Mouse (Mus musculus) CD4-positive, CD25-positive, alpha-beta regulatory T cell, adult 2 months (primary cell): ENCODE results near the gene Npnt.

Source experiments
- DNase-seq: peaks from one replicate; pipeline ENCODE4 v3.0.0-alpha.2; 2012; ENCODE audit warnings: low read depth, low spot score

Npnt gene

GRCm38 (mm10) chr3:132893676-132894075 lies 56.4 kb downstream of the Npnt start:
- no peak for DNase-seq

- no peak for DNase-seq
Observed at GRCm38 (mm10) chr3:132893044-132893443, 57.0 kb downstream of the Npnt start.

- no peak for DNase-seq
Observed at GRCm38 (mm10) chr3:132892481-132892880, 57.6 kb downstream of the Npnt start.

GRCm38 (mm10) chr3:132887074-132887848 lies 62.8 kb downstream of the Npnt start:
- DNase-seq: no peak

GRCm38 (mm10) chr3:132886419-132887050 lies 63.6 kb downstream of the Npnt start:
- no peak for DNase-seq

- DNase-seq: no peak
Observed at GRCm38 (mm10) chr3:132884459-132884858, 65.6 kb downstream of the Npnt start.

GRCm38 (mm10) chr3:132883256-132883655 lies 66.8 kb downstream of the Npnt start:
- DNase-seq: no peak

- no peak for DNase-seq
Observed at GRCm38 (mm10) chr3:132880826-132881225, 69.3 kb downstream of the Npnt start.

GRCm38 (mm10) chr3:132880361-132880760 lies 69.7 kb downstream of the Npnt start:
- no peak for DNase-seq

- no peak for DNase-seq
Observed at GRCm38 (mm10) chr3:132876933-132877676, 73.0 kb downstream of the Npnt start.

GRCm38 (mm10) chr3:132876011-132876708 lies 73.9 kb downstream of the Npnt start:
- no peak for DNase-seq

- DNase-seq: no peak
Observed at GRCm38 (mm10) chr3:132873251-132873650, 76.8 kb downstream of the Npnt start.

- peak; percentile 45 for DNase-seq
Observed at GRCm38 (mm10) chr3:132871318-132871904, 78.7 kb downstream of the Npnt start.

- no peak for DNase-seq
Observed at GRCm38 (mm10) chr3:132870079-132870478, 80.0 kb downstream of the Npnt start.

- DNase-seq: no peak
Observed at GRCm38 (mm10) chr3:132868838-132869237, 81.3 kb downstream of the Npnt start.

GRCm38 (mm10) chr3:132866984-132867383 lies 83.1 kb downstream of the Npnt start:
- no peak for DNase-seq

- no peak for DNase-seq
Observed at GRCm38 (mm10) chr3:132865596-132865995, 84.5 kb downstream of the Npnt start.

- no peak for DNase-seq
Observed at GRCm38 (mm10) chr3:132864986-132865385, 85.1 kb downstream of the Npnt start.

- DNase-seq: no peak
Observed at GRCm38 (mm10) chr3:132864329-132864919, 85.7 kb downstream of the Npnt start.

GRCm38 (mm10) chr3:132863843-132864242 lies 86.2 kb downstream of the Npnt start:
- DNase-seq: no peak

- no peak for DNase-seq
Observed at GRCm38 (mm10) chr3:132860796-132861195, 89.3 kb downstream of the Npnt start.
